Mouse (Mus musculus): ENCODE results near the gene Mettl24. TPM values are rescaled to one million over a fixed set of nuclear protein-coding genes. Genes with fewer than 3 reads are reported as not detected.
A peak's percentile ranks its signal among the peaks of the same experiment; 100 is the strongest.

Mettl24 gene
- 1 to 10 TPM; 2.1 to 2.2 TPM for total RNA-seq (2021)

- peak; percentile 64 to 84 for DNase-seq (ENCODE audit: low spot score in 2 of 2)
- intact Hi-C loops (cut with DNase I): loop anchor here (1.0 to 2.0 kb wide), 3 partner anchors 76 to 200 kb away; partner anchors contain the start of genes Cdc40 and Wasf1
These were observed at the start of gene Mettl24 for GRCm38 (mm10) chr10:40683092-40683867. TSS of gene Mettl24 (plus strand) at chr10:40683282.

GRCm38 (mm10) chr10:40637331-40637730, 45.8 kb upstream of the Mettl24 start:
- intact Hi-C loops (cut with DNase I): no loop called here

GRCm38 (mm10) chr10:40638276-40638675, 44.8 kb upstream of the Mettl24 start:
- intact Hi-C loops (cut with DNase I): loop anchor here (1.0 to 2.0 kb wide), 5 partner anchors 17 to 206 kb away; no protein-coding TSS in a partner anchor
- peak; percentile 80 to 96 for DNase-seq (ENCODE audit: low spot score in 2 of 2)

More at GRCm38 (mm10) chr10:40637331-40637730, 45.8 kb upstream of the Mettl24 start:
- DNase-seq (ENCODE audit: low spot score in 2 of 2): no peak

- intact Hi-C loops (cut with DNase I): loop anchor here (1.0 to 2.0 kb wide), 5 partner anchors 18 to 205 kb away; no protein-coding TSS in a partner anchor
- DNase-seq (ENCODE audit: low spot score in 2 of 2): peak in 1 of 2 experiments; percentile 89
These were observed 44.0 kb upstream of the Mettl24 start for GRCm38 (mm10) chr10:40638823-40639819.

- intact Hi-C loops (cut with DNase I): no loop called here
- DNase-seq (ENCODE audit: low spot score in 2 of 2): no peak
These were observed 42.7 kb upstream of the Mettl24 start for GRCm38 (mm10) chr10:40640406-40640805.

GRCm38 (mm10) chr10:40641901-40642300, 41.2 kb upstream of the Mettl24 start:
- intact Hi-C loops (cut with DNase I): no loop called here
- no peak for DNase-seq (ENCODE audit: low spot score in 2 of 2)

GRCm38 (mm10) chr10:40643126-40643525, 40.0 kb upstream of the Mettl24 start:
- no peak for DNase-seq (ENCODE audit: low spot score in 2 of 2)
- intact Hi-C loops (cut with DNase I): no loop called here

GRCm38 (mm10) chr10:40644456-40644855, 38.6 kb upstream of the Mettl24 start:
- intact Hi-C loops (cut with DNase I): no loop called here
- no peak for DNase-seq (ENCODE audit: low spot score in 2 of 2)

- intact Hi-C loops (cut with DNase I): no loop called here
- no peak for DNase-seq (ENCODE audit: low spot score in 2 of 2)
These were observed 37.7 kb upstream of the Mettl24 start for GRCm38 (mm10) chr10:40645346-40645745.

- DNase-seq (ENCODE audit: low spot score in 2 of 2): no peak
- intact Hi-C loops (cut with DNase I): no loop called here
These were observed 34.3 kb upstream of the Mettl24 start for GRCm38 (mm10) chr10:40648776-40649175.

- intact Hi-C loops (cut with DNase I): loop anchor here (5.0 kb wide), 3 partner anchors 233 to 638 kb away; partner anchors contain the start of genes Cdc40 and Wasf1
- DNase-seq (ENCODE audit: low spot score in 2 of 2): no peak
These were observed 33.4 kb upstream of the Mettl24 start for GRCm38 (mm10) chr10:40649634-40650033.

- intact Hi-C loops (cut with DNase I): loop anchor here (1.0 to 5.0 kb wide), 5 partner anchors 33 to 636 kb away; partner anchors contain the start of genes Cdc40 and Wasf1
- peak in 1 of 2 experiments; percentile 76 for DNase-seq (ENCODE audit: low spot score in 2 of 2)
These were observed 31.4 kb upstream of the Mettl24 start for GRCm38 (mm10) chr10:40651676-40652075.

- intact Hi-C loops (cut with DNase I): no loop called here
- DNase-seq (ENCODE audit: low spot score in 2 of 2): no peak
These were observed 17.8 kb upstream of the Mettl24 start for GRCm38 (mm10) chr10:40665270-40665669.

GRCm38 (mm10) chr10:40666943-40667342, 16.1 kb upstream of the Mettl24 start:
- intact Hi-C loops (cut with DNase I): no loop called here
- DNase-seq (ENCODE audit: low spot score in 2 of 2): no peak

- intact Hi-C loops (cut with DNase I): no loop called here
- DNase-seq (ENCODE audit: low spot score in 2 of 2): no peak
These were observed 14.4 kb upstream of the Mettl24 start for GRCm38 (mm10) chr10:40668640-40669039.

GRCm38 (mm10) chr10:40672587-40673296, 10.3 kb upstream of the Mettl24 start:
- intact Hi-C loops (cut with DNase I): no loop called here
- DNase-seq (ENCODE audit: low spot score in 2 of 2): peak in 1 of 2 experiments; percentile 39

GRCm38 (mm10) chr10:40673297-40673665, 9.8 kb upstream of the Mettl24 start:
- intact Hi-C loops (cut with DNase I): no loop called here
- no peak for DNase-seq (ENCODE audit: low spot score in 2 of 2)

- DNase-seq (ENCODE audit: low spot score in 2 of 2): no peak
- intact Hi-C loops (cut with DNase I): no loop called here
These were observed 8.9 kb upstream of the Mettl24 start for GRCm38 (mm10) chr10:40674151-40674550.

GRCm38 (mm10) chr10:40675921-40676320, 7.2 kb upstream of the Mettl24 start:
- intact Hi-C loops (cut with DNase I): no loop called here
- DNase-seq (ENCODE audit: low spot score in 2 of 2): no peak

Measured in left cerebral cortex, postnatal 25 days (tissue).